Mouse (Mus musculus) adrenal gland, postnatal 25 days (tissue): ENCODE data around the gene Idh2. TPM values are rescaled to one million over a fixed set of nuclear protein-coding genes. Genes with fewer than 3 reads are reported as not detected.

Experiments
- DNase-seq: peaks from one replicate; pipeline ENCODE4 v3.0.0; 2021; ENCODE audit warnings: mixed read lengths
- total RNA-seq: library from RNA; stranded (reverse); gene quantifications from 2 replicates; pipeline ENCODE4 v1.2.3, GENCODE M21; 2021

Gene Idh2
- total RNA-seq, 1 experiment from 2014 or later = 152 TPM

DNA sequence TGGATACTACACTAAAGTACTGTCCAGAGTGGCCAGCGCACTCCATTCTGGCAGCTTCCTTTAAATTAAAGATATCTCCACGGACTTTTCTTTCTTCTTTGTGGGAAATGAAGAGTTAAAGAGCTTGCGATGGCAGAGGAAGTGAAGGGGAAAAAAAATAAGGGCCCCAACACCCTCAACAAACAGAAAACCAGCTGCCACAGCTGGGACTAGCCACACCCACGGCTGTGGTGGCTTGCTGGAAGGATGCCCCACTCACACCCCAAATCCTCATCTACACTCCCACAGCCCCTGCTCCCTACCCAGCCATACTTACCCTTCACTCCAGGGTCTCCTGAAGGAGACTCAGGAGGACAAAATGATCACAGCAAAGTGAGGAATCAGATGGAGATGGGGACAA, 7.9 kb upstream of the Idh2 start:
- no peak for DNase-seq

GRCm38 (mm10) chr7:80121083-80121482, 5.9 kb upstream of the Idh2 start:
- no peak for DNase-seq

DNA sequence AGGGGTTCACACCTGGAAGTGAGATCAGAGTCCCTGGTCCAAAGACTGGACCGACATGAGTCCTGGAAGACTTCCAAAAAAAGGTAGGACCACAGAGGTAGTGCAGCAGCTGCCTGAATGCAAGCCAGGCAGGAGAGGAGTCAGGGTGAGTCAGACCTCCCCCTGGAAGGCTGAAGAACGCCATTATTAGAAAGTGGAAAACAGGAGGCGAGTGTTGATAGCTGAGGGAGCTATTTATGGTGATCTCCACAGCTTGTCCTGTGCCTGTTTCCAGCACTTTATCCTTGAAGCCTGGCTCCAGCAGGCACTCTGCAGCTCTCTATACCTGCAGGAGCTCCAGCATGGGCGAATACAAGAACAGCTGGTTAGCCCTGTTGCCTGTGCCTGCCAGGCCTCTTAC, 4.0 kb upstream of the Idh2 start:
- no peak for DNase-seq

DNA sequence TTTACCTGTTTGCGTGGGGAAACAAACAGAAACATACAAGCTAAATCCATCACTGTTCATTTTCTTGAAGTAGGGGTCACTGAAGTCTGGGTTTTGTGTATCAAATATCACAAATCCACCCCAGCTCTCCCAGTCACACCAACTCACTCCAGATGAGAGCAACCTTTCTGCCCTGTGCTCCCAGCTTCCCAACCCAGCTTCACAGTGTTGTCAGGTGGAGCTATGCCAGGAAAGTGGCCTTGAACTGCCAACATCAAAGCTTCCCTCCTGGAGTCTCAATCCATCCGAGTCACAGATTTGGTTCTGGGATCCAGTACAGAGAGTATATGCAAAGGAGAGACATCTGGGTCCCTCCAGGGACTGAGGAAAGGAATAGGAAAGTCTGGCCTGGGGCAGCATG, 966 bp upstream of the Idh2 start:
- peak; percentile 76 for DNase-seq

GRCm38 (mm10) chr7:80114451-80115223, 555 bp downstream of the Idh2 start:
- DNase-seq = peak; percentile 40

GRCm38 (mm10) chr7:80113989-80114388, 1.2 kb downstream of the Idh2 start:
- no peak for DNase-seq

DNA sequence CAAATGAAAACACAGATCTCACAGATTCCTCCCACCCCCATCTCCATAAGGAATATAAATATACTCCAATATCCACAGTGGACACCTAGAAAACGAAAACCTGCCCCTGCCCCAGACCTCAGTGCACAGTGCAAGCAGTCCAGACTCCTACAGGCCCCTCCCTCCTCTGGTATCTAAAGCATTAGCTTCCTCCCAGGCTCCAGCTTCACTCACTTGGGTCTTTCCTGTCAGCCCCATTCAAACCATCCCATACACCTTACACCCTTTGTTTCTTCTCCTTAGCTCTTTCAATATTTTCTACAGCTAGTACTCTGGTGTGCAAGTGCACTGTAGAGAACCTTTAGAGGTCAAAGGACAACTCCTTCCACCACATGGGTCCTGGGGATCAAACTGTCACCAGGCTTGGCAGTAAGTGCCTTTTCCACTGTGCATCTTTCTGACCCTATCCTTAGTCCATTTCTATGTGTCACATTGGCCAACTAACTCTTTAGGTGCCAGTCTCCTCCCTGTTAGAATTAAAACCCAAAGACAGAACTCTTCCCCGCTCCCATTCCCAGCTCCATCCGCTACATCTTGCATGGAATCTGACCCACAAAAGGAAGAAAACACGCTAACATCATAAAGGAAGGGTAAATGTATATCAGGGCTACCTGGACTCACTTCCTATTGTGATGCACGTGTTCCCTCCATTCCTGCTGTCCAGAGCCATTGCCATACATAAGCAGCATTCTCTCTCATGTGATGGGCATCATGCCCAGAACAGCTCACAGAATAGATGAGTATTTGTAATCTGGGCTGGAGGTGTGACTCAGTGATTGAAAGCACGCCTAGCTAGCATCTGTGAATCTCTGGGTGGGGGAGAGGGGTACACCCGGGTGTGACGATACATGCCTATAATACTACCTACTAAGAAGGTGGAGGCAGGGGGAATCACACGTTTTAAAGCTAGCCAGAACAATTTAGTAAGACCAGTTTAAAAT, 3.8 kb downstream of the Idh2 start:
- no peak for DNase-seq

DNA sequence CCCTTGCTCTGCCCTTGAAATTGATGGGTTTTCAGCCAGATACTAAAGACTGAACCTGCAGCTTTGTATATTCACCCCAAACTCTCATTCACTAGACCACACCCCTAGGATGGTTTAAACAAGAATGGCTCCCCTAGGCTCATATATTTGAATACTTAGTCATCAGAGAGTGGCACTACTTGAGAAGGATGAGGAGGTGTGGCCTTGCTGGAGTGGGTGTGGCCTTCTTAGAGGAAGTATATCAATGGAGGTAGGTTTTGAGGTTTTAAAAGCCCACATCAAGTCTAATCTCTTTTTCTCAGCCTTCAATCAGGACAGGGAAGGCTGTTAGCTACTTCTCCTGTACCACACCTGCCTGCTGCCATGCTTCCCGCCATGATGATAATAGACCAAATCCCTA, 8.8 kb downstream of the Idh2 start:
- DNase-seq = no peak

DNA sequence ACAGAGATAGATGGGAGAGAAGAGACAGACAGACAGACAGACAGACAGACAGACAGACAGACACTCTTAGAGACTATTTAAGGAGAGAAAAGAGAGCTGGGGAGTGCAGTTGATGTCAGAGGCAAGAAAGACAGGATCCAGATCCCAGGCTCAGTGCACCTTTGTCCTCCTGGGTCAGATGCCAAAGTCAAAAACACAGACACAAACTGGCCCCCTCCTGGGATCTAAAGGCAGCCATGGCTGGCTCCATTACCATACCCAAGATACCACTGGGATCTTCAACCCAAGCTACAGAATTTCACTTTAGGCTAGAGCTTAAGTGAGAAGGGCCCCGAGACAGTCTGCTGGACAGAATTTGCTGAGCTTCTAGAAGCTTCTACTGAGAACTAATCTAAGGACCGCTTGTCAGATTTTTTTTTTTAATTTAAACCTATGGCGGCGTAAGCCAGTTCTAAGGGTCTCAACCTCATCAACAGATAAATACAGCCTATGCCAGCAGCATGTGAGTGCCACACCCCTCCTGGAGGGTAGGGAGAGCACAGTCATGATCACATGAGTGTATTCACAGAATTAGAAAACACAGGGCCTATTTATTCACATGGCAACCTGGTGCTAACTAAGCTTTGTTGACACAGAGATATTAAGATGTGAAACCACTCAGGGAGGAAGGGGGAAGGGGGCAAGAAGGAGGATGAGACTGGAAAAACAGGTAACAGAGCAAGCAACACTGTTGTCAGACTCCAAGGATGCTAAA, 9.4 kb downstream of the Idh2 start:
- DNase-seq = no peak

DNA sequence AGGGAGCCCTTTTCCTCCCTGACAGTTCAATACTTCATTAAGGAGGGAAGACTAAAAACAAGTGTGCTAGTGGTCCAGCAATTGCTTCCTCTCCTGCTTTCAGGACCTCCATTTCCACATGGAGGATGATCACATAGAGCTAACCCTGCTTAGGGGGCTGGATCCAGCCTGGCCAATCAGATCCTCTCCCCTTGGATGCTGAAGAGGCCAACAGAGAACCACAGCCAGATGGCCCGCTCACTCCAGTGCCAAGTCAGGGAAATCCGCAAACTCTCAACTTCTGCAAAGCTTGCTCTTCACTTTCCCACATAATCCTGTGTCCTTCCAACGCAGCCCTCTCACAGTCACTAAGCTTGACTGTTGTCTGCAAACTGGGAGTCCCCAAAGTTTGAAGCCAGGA, 11.9 kb downstream of the Idh2 start:
- no peak for DNase-seq

- no peak for DNase-seq
Observed at GRCm38 (mm10) chr7:80098389-80098976, 16.7 kb downstream of the Idh2 start.

GRCm38 (mm10) chr7:80095598-80096309, 19.4 kb downstream of the Idh2 start:
- DNase-seq = no peak

DNA sequence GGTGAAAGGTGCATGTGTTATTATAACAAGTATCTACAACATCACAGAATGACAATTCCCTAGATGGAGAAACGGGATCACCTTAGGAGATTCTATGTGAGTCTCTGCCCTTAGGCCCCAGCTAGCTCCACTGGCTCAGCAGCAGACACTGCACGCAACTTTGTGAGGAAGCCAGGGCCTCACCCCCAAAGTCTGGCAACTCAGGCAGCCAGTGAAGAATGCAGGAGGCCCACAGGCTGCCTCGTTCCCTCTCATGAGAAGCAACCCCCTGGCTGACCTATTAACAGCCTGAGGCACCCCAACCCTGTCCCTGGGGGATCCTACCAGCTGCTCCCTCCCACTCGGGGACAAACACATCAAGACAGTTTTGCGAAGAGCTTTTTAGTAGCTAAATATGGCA, 20.7 kb downstream of the Idh2 start:
- DNase-seq = no peak

DNA sequence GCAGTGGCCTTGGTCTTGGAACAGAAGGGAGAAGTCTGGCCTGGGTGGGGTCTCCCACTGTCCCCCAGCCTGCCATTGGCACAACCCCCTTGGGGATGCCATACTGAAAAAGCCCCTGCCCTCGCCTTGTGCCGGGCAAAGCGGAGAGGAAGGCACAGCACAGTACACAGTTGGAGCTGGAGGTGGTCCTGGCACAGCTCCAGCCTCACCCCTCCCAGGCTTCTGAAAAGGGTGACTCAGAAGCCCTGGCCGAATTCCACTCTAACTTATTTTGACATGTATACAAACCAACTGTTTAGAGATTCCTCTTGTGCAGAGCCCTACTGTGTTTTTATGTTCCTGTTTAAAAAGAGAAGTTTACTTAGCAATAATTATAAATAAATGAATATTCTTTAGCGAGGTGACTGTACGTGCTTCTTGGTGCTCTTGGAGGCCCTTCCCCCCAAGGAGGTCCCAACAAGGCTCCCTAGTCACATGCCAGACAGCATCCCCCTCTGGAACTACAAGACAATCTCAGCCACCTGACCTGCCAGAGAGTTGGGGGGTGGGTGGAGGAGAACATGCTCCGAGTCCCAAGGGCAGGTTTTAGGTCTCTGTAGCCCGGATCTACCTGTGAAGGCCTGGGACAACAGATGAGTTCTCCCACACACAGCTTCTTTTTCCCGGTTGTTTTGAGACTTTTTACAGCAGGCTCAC, 22.7 kb downstream of the Idh2 start:
- DNase-seq = peak; percentile 83

- no peak for DNase-seq
Observed at GRCm38 (mm10) chr7:80091866-80092210, 23.4 kb downstream of the Idh2 start.

DNA sequence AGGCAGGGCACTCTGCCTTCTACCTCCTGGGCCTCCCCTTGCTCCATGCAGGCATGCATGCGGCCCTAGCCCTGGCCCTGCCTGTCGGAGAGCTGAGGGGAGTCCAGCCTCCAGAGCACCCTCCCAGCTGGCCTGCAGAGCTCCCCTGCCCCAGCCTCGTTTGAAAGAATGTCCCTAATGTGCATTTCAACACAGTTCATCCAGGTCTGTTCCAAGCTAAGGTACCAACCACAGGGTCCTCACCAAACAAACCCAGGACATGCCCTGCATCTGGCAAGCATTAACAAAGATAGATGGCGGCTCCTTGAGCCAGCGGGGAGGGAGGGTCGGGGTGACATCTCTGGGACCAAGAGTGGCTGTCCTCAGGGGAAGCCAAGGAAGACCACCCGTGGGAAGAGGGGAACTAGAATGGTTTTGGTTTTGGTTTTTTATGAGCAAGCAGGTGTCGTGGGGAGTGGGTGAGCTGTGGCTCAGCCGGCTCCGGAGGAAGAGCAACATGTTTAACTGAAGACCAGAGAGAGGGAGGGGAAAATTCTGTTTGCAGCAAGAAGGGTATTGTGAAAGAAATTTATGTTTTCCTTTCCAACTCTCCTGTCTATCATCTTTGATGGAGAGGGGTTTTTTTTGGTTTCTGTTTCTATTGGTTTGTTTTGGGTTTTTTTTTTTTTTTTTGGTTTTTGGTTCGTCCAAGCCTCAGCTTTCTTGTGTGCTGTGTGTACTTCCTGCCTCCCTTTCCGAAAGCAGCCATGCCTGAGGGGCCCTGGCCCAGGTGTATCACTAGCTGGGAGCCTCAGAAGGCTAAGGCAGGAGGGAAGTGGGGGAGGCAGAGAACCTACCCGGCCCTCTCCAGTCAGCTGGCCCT, 24.0 kb downstream of the Idh2 start:
- DNase-seq = no peak

- DNase-seq = no peak
Observed at GRCm38 (mm10) chr7:80090191-80091003, 24.8 kb downstream of the Idh2 start.

GRCm38 (mm10) chr7:80088191-80088590, 27.0 kb downstream of the Idh2 start:
- DNase-seq = no peak
